Mouse (Mus musculus) bone marrow, adult 2 months (tissue): ENCODE measurements around the gene Mss51.

Source experiments
- CTCF ChIP-seq: fragments of 200-500 bp; IDR thresholded peaks from 2 replicates; pipeline ENCODE4 v1.5.1; 2011; ENCODE audit warnings: low read length, control low read depth; ENCODE audit not compliant: control insufficient read depth, insufficient read depth
- POLR2A ChIP-seq: fragments of 200-500 bp; IDR thresholded peaks from 2 replicates; pipeline ENCODE4 v1.6.1; 2011; ENCODE audit warnings: low read depth, mild to moderate bottlenecking, control low read depth, low read length, borderline replicate concordance; ENCODE audit not compliant: control insufficient read depth

GRCm38 (mm10) chr14:20478385-20478784 lies 18.3 kb downstream of the Mss51 start:
- no peak for TF ChIP-seq CTCF
- no peak for TF ChIP-seq POLR2A
